Mouse (Mus musculus): ENCODE data around the gene Socs3. TPM values are rescaled to one million over a fixed set of nuclear protein-coding genes. Genes with fewer than 3 reads are reported as not detected.

Socs3 gene
- polyA plus RNA-seq, 1 experiment from 2014 or later, result 5.4 TPM

- Histone ChIP-seq H3K4me2 (no peak overlapping the region), H3K4me1 (ENCODE audit: insufficient read depth) (no peaks in the 10 kb centered on the region; the same call in 1 of the 2 replicates), H3K27me3 (ENCODE audit: insufficient read depth, low read length) (no peaks in the 10 kb centered on the region), H3K27ac (ENCODE audit: low read depth) (no peak overlapping the region), H3K4me3 (ENCODE audit: low read depth, low read length) (no peak overlapping the region), H3K9ac (no peak overlapping the region), H3K9me3 (ENCODE audit: low read depth, low read length) (no peaks in the 10 kb centered on the region), H3K36me3 (ENCODE audit: insufficient read depth) (peaks cover 73% of the 10 kb centered on the region)
- WGBS, result 83% methylated on average over 7 of the region's 7 CpGs
- no peak for DNase-seq
- ATAC-seq (ENCODE audit: insufficient read depth), result no peak
- TF ChIP-seq CTCF (IDR thresholded peaks at IDR 0.05; ENCODE audit: low read depth), result no peak
Measured at GRCm38 (mm10) chr11:118000565-118001215, 30.8 kb upstream of the Socs3 start.

- Histone ChIP-seq H3K27ac (ENCODE audit: low read depth) (no peak overlapping the region), H3K4me1 (ENCODE audit: insufficient read depth) (no peaks in the 10 kb centered on the region; the same call in 1 of the 2 replicates), H3K36me3 (ENCODE audit: insufficient read depth) (peaks cover 66% of the 10 kb centered on the region), H3K4me2 (no peak overlapping the region), H3K27me3 (ENCODE audit: insufficient read depth, low read length) (no peaks in the 10 kb centered on the region), H3K9me3 (ENCODE audit: low read depth, low read length) (no peaks in the 10 kb centered on the region), H3K9ac (no peak overlapping the region), H3K4me3 (ENCODE audit: low read depth, low read length) (no peak overlapping the region)
- DNase-seq (no peak), ATAC-seq (ENCODE audit: insufficient read depth) (no peak)
- TF ChIP-seq CTCF (IDR thresholded peaks at IDR 0.05; ENCODE audit: low read depth), result no peak
- 57% methylated on average over 1 of the region's 1 CpGs for WGBS
Measured at GRCm38 (mm10) chr11:118000083-118000482, 30.2 kb upstream of the Socs3 start.

- Histone ChIP-seq H3K27me3 (ENCODE audit: insufficient read depth, low read length) (no peaks in the 10 kb centered on the region), H3K27ac (ENCODE audit: low read depth) (no peak overlapping the region), H3K9ac (no peak overlapping the region), H3K4me1 (ENCODE audit: insufficient read depth) (no peaks in the 10 kb centered on the region; the same call in 1 of the 2 replicates), H3K36me3 (ENCODE audit: insufficient read depth) (peaks cover 60% of the 10 kb centered on the region), H3K9me3 (ENCODE audit: low read depth, low read length) (no peaks in the 10 kb centered on the region), H3K4me3 (ENCODE audit: low read depth, low read length) (no peak overlapping the region), H3K4me2 (no peak overlapping the region)
- TF ChIP-seq CTCF (IDR thresholded peaks at IDR 0.05; ENCODE audit: low read depth), result no peak
- WGBS, result 74% methylated on average over 6 of the region's 6 CpGs
- ATAC-seq (ENCODE audit: insufficient read depth), result no peak
- no peak for DNase-seq
Measured at GRCm38 (mm10) chr11:117999260-117999934, 29.6 kb upstream of the Socs3 start.

GRCm38 (mm10) chr11:117998356-117998755 is 28.5 kb upstream of the Socs3 start:
- ATAC-seq (ENCODE audit: insufficient read depth), result no peak
- Histone ChIP-seq H3K27ac (ENCODE audit: low read depth) (no peak overlapping the region), H3K27me3 (ENCODE audit: insufficient read depth, low read length) (no peaks in the 10 kb centered on the region), H3K4me3 (ENCODE audit: low read depth, low read length) (no peak overlapping the region), H3K4me2 (no peak overlapping the region), H3K36me3 (ENCODE audit: insufficient read depth) (peaks cover 49% of the 10 kb centered on the region), H3K4me1 (ENCODE audit: insufficient read depth) (peaks cover 2% of the 10 kb centered on the region; the same call in 1 of the 2 replicates), H3K9ac (no peak overlapping the region), H3K9me3 (ENCODE audit: low read depth, low read length) (no peaks in the 10 kb centered on the region)
- DNase-seq, result no peak
- no peak for TF ChIP-seq CTCF (IDR thresholded peaks at IDR 0.05; ENCODE audit: low read depth)
- WGBS, result 91% methylated on average over 4 of the region's 4 CpGs

GRCm38 (mm10) chr11:117997085-117997484 is 27.2 kb upstream of the Socs3 start:
- no peak overlapping the region for H3K4me2 ChIP-seq
- no peak overlapping the region for H3K27ac ChIP-seq (ENCODE audit: low read depth)
- H3K4me3 ChIP-seq (ENCODE audit: low read depth, low read length), result no peak overlapping the region
- no peaks in the 10 kb centered on the region for H3K9me3 ChIP-seq (ENCODE audit: low read depth, low read length)
- WGBS, result 87% methylated on average over 2 of the region's 2 CpGs
- peaks cover 39% of the 10 kb centered on the region for H3K36me3 ChIP-seq (ENCODE audit: insufficient read depth)
- no peak for TF ChIP-seq CTCF (IDR thresholded peaks at IDR 0.05; ENCODE audit: low read depth)
- ATAC-seq (ENCODE audit: insufficient read depth) (no peak), DNase-seq (no peak)
- no peak overlapping the region for H3K9ac ChIP-seq
- H3K27me3 ChIP-seq (ENCODE audit: insufficient read depth, low read length), result no peaks in the 10 kb centered on the region
- peaks cover 5% of the 10 kb centered on the region; the same call in 1 of the 2 replicates for H3K4me1 ChIP-seq (ENCODE audit: insufficient read depth)

GRCm38 (mm10) chr11:117996066-117996465 is 26.2 kb upstream of the Socs3 start:
- TF ChIP-seq CTCF (IDR thresholded peaks at IDR 0.05; ENCODE audit: low read depth), result no peak
- H3K4me1 ChIP-seq (ENCODE audit: insufficient read depth), result peaks cover 5% of the 10 kb centered on the region; the same call in 1 of the 2 replicates
- no peaks in the 10 kb centered on the region for H3K9me3 ChIP-seq (ENCODE audit: low read depth, low read length)
- H3K27me3 ChIP-seq (ENCODE audit: insufficient read depth, low read length), result no peaks in the 10 kb centered on the region
- no peak overlapping the region for H3K9ac ChIP-seq
- ATAC-seq (ENCODE audit: insufficient read depth) (no peak), DNase-seq (no peak)
- H3K36me3 ChIP-seq (ENCODE audit: insufficient read depth), result peaks cover 29% of the 10 kb centered on the region
- H3K27ac ChIP-seq (ENCODE audit: low read depth), result no peak overlapping the region
- no peak overlapping the region for H3K4me3 ChIP-seq (ENCODE audit: low read depth, low read length)
- 49% methylated on average over 3 of the region's 3 CpGs for WGBS
- no peak overlapping the region for H3K4me2 ChIP-seq

- no peak overlapping the region for H3K4me2 ChIP-seq
- H3K36me3 ChIP-seq (ENCODE audit: insufficient read depth), result peaks cover 25% of the 10 kb centered on the region
- H3K9ac ChIP-seq, result no peak overlapping the region
- TF ChIP-seq CTCF (IDR thresholded peaks at IDR 0.05; ENCODE audit: low read depth), result no peak
- DNase-seq (no peak), ATAC-seq (ENCODE audit: insufficient read depth) (no peak)
- no peak overlapping the region for H3K27ac ChIP-seq (ENCODE audit: low read depth)
- WGBS, result 69% methylated on average over 3 of the region's 3 CpGs
- no peak overlapping the region for H3K4me3 ChIP-seq (ENCODE audit: low read depth, low read length)
- H3K4me1 ChIP-seq (ENCODE audit: insufficient read depth), result peaks cover 5% of the 10 kb centered on the region; the same call in 1 of the 2 replicates
- no peaks in the 10 kb centered on the region for H3K9me3 ChIP-seq (ENCODE audit: low read depth, low read length)
- no peaks in the 10 kb centered on the region for H3K27me3 ChIP-seq (ENCODE audit: insufficient read depth, low read length)
Measured at GRCm38 (mm10) chr11:117995661-117996060, 25.8 kb upstream of the Socs3 start.
